Mouse (Mus musculus): ENCODE results near the gene Lgr5. TPM values are rescaled to one million over a fixed set of nuclear protein-coding genes. Genes with fewer than 3 reads are reported as not detected.
A peak's percentile ranks its signal among the peaks of the same experiment; 100 is the strongest.

The Lgr5 gene
- polyA plus RNA-seq, 1 experiment = 1.5 TPM

DNA sequence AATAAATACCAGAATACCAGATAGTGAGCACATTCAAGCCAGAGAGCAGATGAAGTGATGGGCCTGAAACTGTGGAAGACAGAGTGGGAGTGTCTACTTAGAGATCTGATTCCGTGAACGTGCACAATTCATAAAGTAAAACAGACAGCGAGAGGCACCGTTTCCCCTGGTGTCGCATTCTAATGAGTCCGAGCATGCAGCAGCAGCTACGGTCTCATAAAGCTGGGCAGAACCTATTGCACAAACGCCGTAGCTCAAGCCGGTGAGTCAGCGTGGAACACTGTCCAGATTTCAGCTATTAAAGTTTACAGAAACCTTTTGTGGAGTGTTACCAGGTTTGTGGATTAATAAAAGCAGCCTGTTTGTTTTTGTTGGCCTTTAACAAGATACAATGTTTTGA is 5.6 kb upstream of the Lgr5 start:
- H3K4me3 ChIP-seq (ENCODE audit: insufficient read depth, low read length) = no peak overlapping the region
- no peak overlapping the region for H3K27ac ChIP-seq (ENCODE audit: insufficient read depth, low read length)
- H3K4me1 ChIP-seq (ENCODE audit: control insufficient read depth, insufficient read depth, low read length) = no peaks in the 10 kb centered on the region
- no peak for TF ChIP-seq CTCF (IDR thresholded peaks at IDR 0.05; ENCODE audit: extremely low read depth, insufficient read depth, low read length)
- TF ChIP-seq POLR2A (IDR thresholded peaks at IDR 0.05; ENCODE audit: extremely low read depth, insufficient read depth, low read length) = no peak

DNA sequence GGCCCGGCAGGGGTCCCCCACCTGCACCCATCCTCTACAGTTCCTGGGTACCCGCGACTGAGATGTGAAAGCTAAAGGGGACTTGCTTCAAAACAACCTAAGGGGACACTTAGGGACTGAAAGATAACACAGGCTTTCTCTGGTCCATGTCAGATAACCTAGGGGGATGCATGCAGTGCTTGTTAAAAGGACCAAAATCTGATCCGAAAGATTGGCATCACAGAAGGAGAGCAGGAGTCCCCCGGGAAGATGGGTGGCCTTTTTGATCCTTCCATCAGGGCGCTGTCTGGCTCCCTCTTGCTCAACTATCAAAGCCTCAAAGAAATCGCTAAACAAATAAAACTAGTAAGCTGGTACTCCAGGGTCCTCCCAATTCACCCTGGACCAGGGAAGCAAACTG is 399 bp upstream of the Lgr5 start:
- Histone ChIP-seq H3K4me1 (ENCODE audit: control insufficient read depth, insufficient read depth, low read length) (no peaks in the 10 kb centered on the region; the same call in 1 of the 2 replicates), H3K4me3 (ENCODE audit: insufficient read depth, low read length) (peak overlapping the region; percentile 54), H3K27ac (ENCODE audit: insufficient read depth, low read length) (no peak overlapping the region)
- TF ChIP-seq POLR2A (IDR thresholded peaks at IDR 0.05; ENCODE audit: extremely low read depth, insufficient read depth, low read length) (no peak), CTCF (IDR thresholded peaks at IDR 0.05; ENCODE audit: extremely low read depth, insufficient read depth, low read length) (no peak)

DNA sequence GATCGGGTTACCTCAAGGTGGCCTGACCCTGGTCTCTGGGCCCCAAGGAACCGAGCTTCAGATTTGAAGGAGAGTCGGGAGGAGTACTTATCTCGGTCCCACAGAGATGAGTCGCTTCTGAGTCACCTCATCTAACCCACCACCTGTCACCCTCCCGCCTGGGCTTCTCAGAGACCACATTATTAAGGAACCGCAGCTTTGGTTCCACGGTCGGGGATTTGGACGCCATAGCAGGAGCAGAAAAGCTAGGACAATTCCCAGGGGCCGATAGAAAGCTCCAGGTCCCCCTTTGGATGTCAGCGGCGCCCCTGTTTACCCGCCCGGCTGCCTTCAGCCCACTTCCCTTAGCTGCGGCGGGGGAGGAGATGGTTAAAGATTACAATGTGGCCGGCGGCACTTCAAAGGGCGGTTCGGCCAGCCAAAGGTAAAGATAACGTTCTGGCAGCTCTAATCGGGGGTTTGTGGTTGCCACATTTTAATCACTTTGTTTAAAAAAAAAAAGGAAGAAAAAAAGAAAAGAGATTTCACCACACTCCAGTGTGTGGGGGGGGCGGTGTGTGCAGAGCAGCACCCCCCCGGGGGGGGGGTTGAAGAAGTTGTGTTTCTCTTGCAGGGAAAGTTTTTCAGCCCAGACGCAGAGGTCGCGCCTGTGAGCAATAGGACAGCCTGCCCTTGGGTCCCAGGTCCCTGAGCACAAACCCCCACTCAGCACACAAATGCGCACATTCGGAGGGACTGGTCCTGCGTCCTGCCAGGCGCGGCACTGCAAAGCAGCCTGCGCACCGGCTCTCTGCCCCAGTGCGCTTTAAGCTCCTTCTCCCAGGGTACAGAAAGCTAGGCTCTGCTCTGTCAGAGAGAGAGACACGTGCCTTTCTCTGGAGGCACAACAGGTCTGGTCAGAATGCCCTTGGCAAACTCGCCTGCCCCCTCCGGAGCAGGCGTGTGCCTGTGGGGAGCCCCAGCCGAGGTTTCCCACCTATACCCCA is 1.0 kb downstream of the Lgr5 start:
- Histone ChIP-seq H3K27ac (ENCODE audit: insufficient read depth, low read length) (no peak overlapping the region), H3K4me1 (ENCODE audit: control insufficient read depth, insufficient read depth, low read length) (no peaks in the 10 kb centered on the region; the same call in 1 of the 2 replicates), H3K4me3 (ENCODE audit: insufficient read depth, low read length) (peak overlapping the region; percentile 54)
- TF ChIP-seq POLR2A (IDR thresholded peaks at IDR 0.05; ENCODE audit: extremely low read depth, insufficient read depth, low read length) (no peak), CTCF (IDR thresholded peaks at IDR 0.05; ENCODE audit: extremely low read depth, insufficient read depth, low read length) (no peak)

DNA sequence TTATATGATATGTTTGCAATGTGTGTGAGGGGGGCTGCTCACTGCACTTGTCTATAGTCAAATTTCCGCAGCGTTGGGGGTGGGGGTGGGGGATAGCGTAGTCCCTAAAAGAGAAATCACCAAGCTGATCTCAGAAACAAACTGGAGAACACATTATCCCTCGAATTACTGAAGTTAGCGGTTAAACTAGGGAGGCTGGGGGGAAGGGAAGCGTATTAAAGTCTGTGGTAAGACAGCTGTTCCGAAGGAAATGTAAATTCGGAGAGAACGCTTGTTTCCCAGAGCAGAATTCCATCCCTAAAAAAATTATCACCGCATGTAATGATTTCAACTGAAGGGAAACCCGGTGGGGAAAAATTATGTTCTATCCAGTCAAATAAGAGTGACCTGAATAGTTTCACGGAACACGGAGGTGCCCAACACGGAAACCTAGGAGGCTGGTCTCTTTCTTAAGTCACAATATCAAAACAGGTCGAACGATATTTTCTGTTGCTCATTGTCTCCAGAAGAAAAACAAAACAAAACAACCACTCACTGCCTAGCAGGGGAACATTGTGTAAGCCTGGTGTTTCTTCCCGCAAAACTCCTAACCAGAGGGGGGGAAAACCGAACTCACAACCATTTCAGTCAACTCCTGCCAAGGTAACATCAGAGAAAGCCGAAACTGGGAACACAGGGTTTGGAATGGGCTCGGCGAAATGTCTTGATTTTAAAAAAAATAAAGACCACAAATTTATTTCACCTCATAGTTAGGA is 1.9 kb downstream of the Lgr5 start:
- Histone ChIP-seq H3K4me1 (ENCODE audit: control insufficient read depth, insufficient read depth, low read length) (no peaks in the 10 kb centered on the region; the same call in 1 of the 2 replicates), H3K27ac (ENCODE audit: insufficient read depth, low read length) (no peak overlapping the region), H3K4me3 (ENCODE audit: insufficient read depth, low read length) (peak overlapping the region; percentile 54; the same call in 1 of the 2 replicates)
- no peak for TF ChIP-seq CTCF (IDR thresholded peaks at IDR 0.05; ENCODE audit: extremely low read depth, insufficient read depth, low read length)
- no peak for TF ChIP-seq POLR2A (IDR thresholded peaks at IDR 0.05; ENCODE audit: extremely low read depth, insufficient read depth, low read length)

DNA sequence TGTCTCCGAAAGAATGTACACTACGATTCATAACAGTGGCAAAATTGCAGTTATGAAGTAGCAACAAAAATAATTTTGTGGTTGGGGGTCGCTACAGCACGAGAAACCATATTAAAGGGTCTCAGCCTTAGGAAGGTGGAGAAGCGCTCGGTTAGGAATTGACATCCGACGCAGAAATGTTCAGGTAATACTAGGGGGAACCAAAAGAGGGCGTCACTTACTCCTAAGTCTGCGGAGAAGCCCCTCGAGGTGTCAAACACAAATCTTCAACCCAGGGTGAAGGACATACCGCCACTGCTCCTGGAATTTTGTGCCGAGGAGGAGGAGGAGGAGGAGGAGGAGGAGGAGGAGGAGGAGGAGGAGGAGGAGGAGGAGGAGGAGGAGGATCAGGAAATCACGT is 2.9 kb downstream of the Lgr5 start:
- no peak overlapping the region for H3K4me3 ChIP-seq (ENCODE audit: insufficient read depth, low read length)
- TF ChIP-seq POLR2A (IDR thresholded peaks at IDR 0.05; ENCODE audit: extremely low read depth, insufficient read depth, low read length) (no peak), CTCF (IDR thresholded peaks at IDR 0.05; ENCODE audit: extremely low read depth, insufficient read depth, low read length) (no peak)
- no peaks in the 10 kb centered on the region; the same call in 1 of the 2 replicates for H3K4me1 ChIP-seq (ENCODE audit: control insufficient read depth, insufficient read depth, low read length)

DNA sequence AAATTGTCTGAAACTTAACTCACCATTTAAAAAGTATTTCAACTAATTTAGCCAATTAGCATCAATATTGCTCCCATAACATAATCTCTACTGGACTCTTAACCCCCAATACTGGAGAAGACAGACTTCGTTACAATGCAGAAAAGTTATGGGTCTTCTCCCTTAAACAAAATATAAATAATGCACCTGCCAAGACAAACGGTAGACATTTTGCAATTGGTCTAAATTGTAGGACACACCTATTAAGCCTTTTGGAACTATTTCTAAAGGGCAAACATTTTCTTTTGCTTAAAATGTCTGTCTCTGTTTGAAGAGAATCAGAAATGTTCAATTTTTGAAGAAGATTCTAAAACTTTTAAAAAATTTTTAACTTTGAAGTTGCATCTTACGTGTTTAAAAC is 4.5 kb downstream of the Lgr5 start:
- H3K4me3 ChIP-seq (ENCODE audit: insufficient read depth, low read length) = no peak overlapping the region
- TF ChIP-seq CTCF (IDR thresholded peaks at IDR 0.05; ENCODE audit: extremely low read depth, insufficient read depth, low read length) (no peak), POLR2A (IDR thresholded peaks at IDR 0.05; ENCODE audit: extremely low read depth, insufficient read depth, low read length) (no peak)
- H3K27ac ChIP-seq (ENCODE audit: insufficient read depth, low read length) = no peak overlapping the region
- H3K4me1 ChIP-seq (ENCODE audit: control insufficient read depth, insufficient read depth, low read length) = no peaks in the 10 kb centered on the region; the same call in 1 of the 2 replicates

More for the DNA sequence above, 2.9 kb downstream of the Lgr5 start:
- H3K27ac ChIP-seq (ENCODE audit: insufficient read depth, low read length) = no peak overlapping the region

DNA sequence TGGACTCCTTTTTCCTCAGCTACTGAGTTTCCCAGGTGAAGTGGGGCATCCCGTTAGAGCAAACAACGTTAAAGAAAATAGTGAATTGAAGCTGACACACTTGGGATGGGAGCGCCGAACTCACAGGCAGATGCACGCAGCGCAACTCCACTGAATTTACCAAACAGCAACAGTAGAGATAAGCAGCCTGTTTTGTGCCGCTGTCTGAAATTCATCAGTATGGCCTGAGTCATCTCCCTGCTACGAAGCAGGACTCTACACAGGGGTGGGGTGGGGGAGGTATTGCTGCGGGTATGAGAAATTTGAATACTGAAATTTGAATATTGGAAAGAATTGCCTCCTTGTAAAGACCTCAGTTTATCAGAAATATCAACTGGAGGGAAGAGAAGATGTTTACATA is 5.6 kb downstream of the Lgr5 start:
- Histone ChIP-seq H3K4me3 (ENCODE audit: insufficient read depth, low read length) (no peak overlapping the region), H3K27ac (ENCODE audit: insufficient read depth, low read length) (no peak overlapping the region), H3K4me1 (ENCODE audit: control insufficient read depth, insufficient read depth, low read length) (no peaks in the 10 kb centered on the region; the same call in 1 of the 2 replicates)
- TF ChIP-seq POLR2A (IDR thresholded peaks at IDR 0.05; ENCODE audit: extremely low read depth, insufficient read depth, low read length) (no peak), CTCF (IDR thresholded peaks at IDR 0.05; ENCODE audit: extremely low read depth, insufficient read depth, low read length) (no peak)

DNA sequence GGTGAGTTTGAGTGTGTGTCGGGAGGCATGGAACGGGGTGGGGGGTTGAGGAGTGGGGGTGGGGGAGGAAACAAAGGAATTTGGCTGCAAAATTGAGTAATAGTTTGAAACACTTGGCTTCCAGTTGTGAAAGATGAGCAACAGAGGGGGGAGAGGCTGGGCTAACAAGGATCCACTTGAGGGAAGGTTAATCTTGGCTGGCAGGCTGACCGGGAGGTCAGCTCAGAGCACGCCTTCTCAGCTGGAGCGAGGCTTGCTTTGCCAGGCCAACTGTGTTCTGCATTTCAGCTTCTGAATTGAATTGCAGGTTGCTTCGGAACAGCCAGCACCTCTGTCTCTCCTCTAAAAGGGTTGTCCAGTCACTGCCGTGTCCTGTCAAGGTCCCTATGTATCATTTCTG is 8.1 kb downstream of the Lgr5 start:
- Histone ChIP-seq H3K4me1 (ENCODE audit: control insufficient read depth, insufficient read depth, low read length) (no peaks in the 10 kb centered on the region), H3K27ac (ENCODE audit: insufficient read depth, low read length) (no peak overlapping the region), H3K4me3 (ENCODE audit: insufficient read depth, low read length) (no peak overlapping the region)
- TF ChIP-seq POLR2A (IDR thresholded peaks at IDR 0.05; ENCODE audit: extremely low read depth, insufficient read depth, low read length) (no peak), CTCF (IDR thresholded peaks at IDR 0.05; ENCODE audit: extremely low read depth, insufficient read depth, low read length) (no peak)

DNA sequence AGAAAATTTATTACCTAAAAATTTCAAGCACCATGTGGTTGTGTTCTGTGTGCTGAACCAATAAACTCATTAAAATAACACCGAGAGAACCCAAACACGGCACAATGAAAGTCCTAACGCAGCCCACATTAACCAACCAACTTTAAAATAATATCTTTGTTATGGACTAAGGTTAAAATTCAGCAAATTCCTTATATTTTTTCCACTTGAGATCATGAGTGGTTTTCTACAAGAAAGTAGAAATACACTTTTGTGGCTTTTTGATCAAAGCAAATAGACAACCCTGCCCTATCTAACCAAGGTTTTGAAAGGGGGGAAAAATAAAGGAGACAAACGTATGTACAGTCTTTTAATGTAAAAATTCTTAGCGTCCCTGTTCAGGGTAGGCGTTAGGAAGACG is 8.5 kb downstream of the Lgr5 start:
- no peak for TF ChIP-seq CTCF (IDR thresholded peaks at IDR 0.05; ENCODE audit: extremely low read depth, insufficient read depth, low read length)
- no peak for TF ChIP-seq POLR2A (IDR thresholded peaks at IDR 0.05; ENCODE audit: extremely low read depth, insufficient read depth, low read length)
- no peaks in the 10 kb centered on the region for H3K4me1 ChIP-seq (ENCODE audit: control insufficient read depth, insufficient read depth, low read length)
- no peak overlapping the region for H3K27ac ChIP-seq (ENCODE audit: insufficient read depth, low read length)
- no peak overlapping the region for H3K4me3 ChIP-seq (ENCODE audit: insufficient read depth, low read length)
